Mouse (Mus musculus) adrenal gland, postnatal 25 days (tissue): Measurements from ENCODE around the gene Crim1. TPM values are rescaled to one million over a fixed set of nuclear protein-coding genes. Genes with fewer than 3 reads are reported as not detected.
A peak's percentile ranks its signal among the peaks of the same experiment; 100 is the strongest.

ENCODE experiments used
- DNase-seq: peaks from one replicate; pipeline ENCODE4 v3.0.0; 2021; ENCODE audit warnings: mixed read lengths
- total RNA-seq: library from RNA; stranded (reverse); gene quantifications from 2 replicates; pipeline ENCODE4 v1.2.3, GENCODE M21; 2021

The Crim1 gene
- total RNA-seq, 1 experiment from 2014 or later, result 38.5 TPM

DNA sequence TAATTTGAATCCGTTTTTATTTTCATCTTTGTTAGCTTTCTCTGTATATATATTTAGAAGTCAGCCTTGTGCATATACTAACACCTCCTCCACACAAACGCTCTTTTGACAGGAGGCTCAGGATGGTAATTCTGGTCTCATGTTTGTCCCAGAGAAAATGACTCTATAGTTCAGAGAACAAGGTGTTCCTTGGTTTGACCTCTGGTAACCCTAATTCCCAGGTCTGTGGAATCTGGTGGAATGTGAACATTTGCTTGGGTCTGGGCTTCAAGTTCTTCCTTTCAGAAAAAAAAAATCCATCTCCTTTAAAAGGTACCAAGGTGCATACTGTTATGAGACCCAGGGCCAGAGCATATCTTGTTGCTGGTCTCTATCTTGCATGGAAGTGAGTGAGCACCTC is 9.6 kb downstream of the Crim1 start:
- no peak for DNase-seq

- no peak for DNase-seq
Measured at GRCm38 (mm10) chr17:78211881-78212280, 11.8 kb downstream of the Crim1 start.

DNA sequence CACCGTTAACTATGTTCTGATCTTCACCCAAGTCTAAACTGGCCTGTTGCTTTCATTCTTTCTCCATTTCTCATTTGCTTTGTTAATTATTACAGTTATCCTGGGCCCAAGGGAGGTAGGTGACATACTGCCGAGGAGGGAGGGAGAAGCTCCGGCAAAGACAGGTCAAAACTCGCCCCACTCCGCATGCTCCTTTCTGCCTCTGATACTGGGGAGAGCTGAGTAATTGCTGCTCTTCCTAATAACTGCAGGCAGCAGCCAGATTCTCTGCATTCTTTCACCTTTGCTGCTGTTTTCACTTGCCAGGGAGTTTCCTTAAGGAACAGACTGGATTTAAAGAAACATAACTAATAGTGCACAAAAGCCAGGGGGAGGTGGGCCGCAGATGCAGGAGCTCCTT is 13.1 kb downstream of the Crim1 start:
- DNase-seq, result no peak

- DNase-seq, result peak; percentile 9
Measured at GRCm38 (mm10) chr17:78216526-78216925, 16.5 kb downstream of the Crim1 start.

- DNase-seq, result no peak
Measured at GRCm38 (mm10) chr17:78217406-78217805, 17.4 kb downstream of the Crim1 start.

DNA sequence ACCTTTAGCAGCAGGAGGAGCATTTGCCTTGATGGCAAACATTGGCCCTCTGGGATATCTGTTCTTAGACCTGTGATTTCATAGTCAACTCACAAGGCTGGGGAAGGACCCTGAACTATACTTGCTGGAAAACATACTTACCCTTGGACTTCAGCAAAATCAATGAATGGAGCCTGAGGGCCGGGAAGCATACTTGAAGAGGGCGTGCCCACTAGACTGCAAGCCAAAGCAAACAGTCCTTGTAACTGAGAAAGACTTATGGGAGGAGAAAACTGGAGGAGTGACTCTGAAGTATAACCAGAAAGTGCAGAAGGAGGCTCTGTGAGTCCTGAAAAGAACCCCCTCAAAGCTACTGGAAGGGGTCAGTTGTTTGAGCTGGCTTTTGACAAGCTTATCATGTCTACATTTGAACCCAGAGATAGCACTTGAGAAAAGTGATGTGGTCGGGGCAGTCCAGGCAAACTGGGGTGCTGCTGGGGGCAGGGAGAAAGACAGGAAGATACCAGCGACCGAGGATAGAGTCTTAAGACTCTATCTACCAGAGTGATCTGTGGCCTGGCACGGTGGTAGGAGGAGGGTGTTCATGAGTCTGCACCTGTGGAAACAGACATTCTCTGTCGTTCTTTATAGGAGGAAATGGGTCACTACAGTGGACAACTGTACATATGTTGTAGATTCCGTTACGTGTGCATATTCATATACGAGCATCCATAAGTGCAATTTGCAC is 18.6 kb downstream of the Crim1 start:
- DNase-seq, result no peak

- DNase-seq, result peak; percentile 16
Measured at GRCm38 (mm10) chr17:78221007-78221642, 21.1 kb downstream of the Crim1 start.

DNA sequence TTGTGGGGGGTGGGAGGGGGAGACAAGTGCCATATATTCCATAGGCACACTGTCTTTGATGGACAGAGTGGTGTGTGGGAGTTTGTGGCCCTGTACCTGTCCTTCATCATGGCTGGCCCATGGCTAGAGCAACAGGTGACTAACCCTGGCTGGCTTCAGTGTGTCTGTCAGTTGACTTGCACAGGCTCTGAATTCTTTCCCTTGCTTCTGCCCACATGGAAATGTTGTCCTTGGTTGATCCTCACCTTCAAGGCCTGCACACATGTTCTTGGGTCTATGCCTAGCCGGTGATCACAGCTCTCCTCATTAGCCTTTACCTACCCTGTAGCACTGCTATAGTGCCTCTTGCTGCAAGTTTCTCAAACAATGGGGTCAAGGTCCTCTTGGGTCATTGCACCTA is 21.8 kb downstream of the Crim1 start:
- no peak for DNase-seq

DNA sequence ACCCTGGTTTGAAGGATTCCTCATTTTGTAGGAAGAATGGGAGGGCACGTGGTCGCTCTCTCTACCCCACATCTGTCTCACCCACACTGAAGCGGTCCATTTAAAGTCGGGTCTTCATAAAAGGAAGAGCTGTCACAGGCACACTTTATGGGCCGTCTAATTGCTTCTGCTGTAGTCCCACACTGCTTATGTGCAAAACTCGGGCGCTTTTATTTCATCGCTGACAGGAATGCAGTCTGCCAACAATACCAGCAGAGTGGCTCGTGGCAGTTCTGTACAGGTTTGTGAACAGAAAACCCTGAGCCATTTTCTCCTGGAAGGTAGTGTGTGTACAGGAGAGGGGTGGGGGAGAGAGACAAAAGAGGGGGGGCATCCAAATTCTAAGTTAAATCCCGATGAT is 23.9 kb downstream of the Crim1 start:
- DNase-seq, result no peak

GRCm38 (mm10) chr17:78225547-78225946 is 25.5 kb downstream of the Crim1 start:
- DNase-seq, result no peak

- DNase-seq, result no peak
Measured at GRCm38 (mm10) chr17:78227211-78227610, 27.2 kb downstream of the Crim1 start.

DNA sequence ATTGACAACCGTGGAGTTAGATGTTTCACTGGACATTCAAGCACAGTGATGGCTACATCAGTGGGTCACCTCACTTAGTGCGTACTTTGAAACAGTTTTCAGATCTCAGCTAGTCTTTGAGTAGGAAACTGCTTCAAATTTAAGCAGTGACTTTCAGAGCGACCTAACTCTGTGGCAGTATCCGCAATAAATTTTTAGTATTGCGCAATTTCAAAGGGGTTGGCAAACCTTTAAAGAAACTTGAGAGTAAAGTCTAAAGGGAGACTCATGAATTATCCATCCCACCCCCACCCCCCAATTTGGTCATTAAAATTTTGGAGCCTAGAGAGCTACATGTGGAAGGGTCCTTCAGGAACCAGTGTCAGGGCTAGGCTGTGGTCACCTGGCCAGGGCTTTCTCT is 31.5 kb downstream of the Crim1 start:
- no peak for DNase-seq

- no peak for DNase-seq
Measured at GRCm38 (mm10) chr17:78232703-78233102, 32.7 kb downstream of the Crim1 start.

DNA sequence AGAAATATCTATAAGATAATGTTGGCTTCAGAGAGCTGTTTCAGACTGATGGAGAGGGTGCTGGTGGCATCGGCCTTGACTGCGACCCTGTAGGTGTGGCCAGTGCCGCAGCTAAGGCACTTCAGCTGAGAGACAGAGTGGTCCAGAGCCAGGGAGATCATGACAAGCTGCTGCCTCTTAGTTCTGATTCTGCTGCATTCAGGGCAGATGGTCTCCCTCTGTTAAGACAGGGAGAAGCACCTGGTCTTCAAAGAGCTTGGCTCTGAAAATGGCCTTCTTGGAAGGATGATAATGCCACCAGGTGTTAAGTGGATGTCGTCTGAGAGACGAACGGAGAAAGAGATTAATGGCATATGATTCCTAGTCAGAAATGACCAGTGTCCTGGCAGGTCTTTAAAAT is 33.8 kb downstream of the Crim1 start:
- DNase-seq, result no peak

DNA sequence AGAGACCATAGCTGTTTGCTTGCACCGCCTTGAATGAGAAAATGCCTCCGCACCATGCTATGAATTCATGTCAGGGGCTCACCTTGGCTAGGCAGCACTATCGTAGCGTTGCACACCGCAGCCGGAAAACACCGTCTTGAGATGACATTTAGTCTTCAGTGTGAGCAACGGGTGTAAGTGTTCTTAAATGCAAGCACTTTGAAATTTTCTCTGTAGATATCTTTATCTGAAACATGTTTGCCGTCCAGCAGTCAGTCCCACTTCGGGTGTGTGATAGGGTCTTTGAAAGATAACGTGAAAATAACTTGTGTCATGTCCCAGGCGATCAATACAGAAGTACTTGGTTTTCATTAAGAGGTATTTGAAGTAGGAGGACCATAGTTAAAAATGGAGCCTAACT is 36.1 kb downstream of the Crim1 start:
- DNase-seq, result no peak

- no peak for DNase-seq
Measured at GRCm38 (mm10) chr17:78237954-78238353, 37.9 kb downstream of the Crim1 start.

- DNase-seq, result no peak
Measured at GRCm38 (mm10) chr17:78240161-78240560, 40.1 kb downstream of the Crim1 start.

DNA sequence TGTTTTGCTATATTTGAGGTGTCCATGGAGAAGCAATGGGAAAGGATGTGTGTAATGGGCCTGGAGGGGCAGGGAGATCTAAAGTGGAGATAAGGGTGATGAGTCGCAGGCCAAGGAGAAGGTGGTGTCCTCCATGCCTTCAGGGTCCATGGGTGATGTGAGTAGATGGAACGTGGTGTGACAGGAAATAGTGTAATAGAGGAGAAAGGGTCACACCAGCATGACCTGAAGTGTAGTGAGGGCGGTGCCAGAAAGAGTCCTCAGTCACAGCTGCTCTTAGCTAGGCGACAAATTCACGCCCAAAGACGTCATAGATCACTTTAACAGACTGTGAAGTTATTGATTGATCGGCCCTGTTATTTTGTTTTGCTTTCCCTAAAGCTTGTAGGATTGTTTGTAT is 41.2 kb downstream of the Crim1 start:
- no peak for DNase-seq

GRCm38 (mm10) chr17:78244752-78245151 is 44.7 kb downstream of the Crim1 start:
- DNase-seq, result no peak

- DNase-seq, result no peak
Measured at GRCm38 (mm10) chr17:78245444-78245843, 45.4 kb downstream of the Crim1 start.

- DNase-seq, result no peak
Measured at GRCm38 (mm10) chr17:78246634-78247383, 46.8 kb downstream of the Crim1 start.

GRCm38 (mm10) chr17:78248197-78248596 is 48.1 kb downstream of the Crim1 start:
- no peak for DNase-seq

- DNase-seq, result no peak
Measured at GRCm38 (mm10) chr17:78248943-78249342, 48.9 kb downstream of the Crim1 start.
